Mouse (Mus musculus) lung, postnatal 0 days (tissue): ENCODE measurements at regions not wholly inside any gene's neighbourhood (a gene's known extent, or its start where the extent isn't known, plus 50 kb on each side); places are given as distances from the start of the nearest gene placed in this dataset.

Experiments
- CTCF ChIP-seq: IDR thresholded peaks from 2 replicates; pipeline ENCODE4 v1.5.1; 2016; ENCODE audit warnings: antibody characterized with exemption, mild to moderate bottlenecking
- EP300 ChIP-seq: IDR thresholded peaks from 2 replicates; pipeline ENCODE4 v1.6.1; 2016; ENCODE audit warnings: antibody characterized with exemption, mild to moderate bottlenecking, control low read depth

- TF ChIP-seq CTCF (no peak), EP300 (no peak)
These were observed 119.3 kb downstream of the Cartpt start for GRCm38 (mm10) chr13:99781616-99782015.
